25 mouse cellular contexts compared by ENCODE assay signal in genomic region chr4:59646020-59646696, GRCm38 (mm10). TPM values are rescaled to one million over a fixed set of nuclear protein-coding genes. Genes with fewer than 3 reads are reported as not detected.
DNase-seq lines count a peak whose midpoint lies in the region; ATAC-seq lines count a peak whose summit lies in the region.
"Had no signal": no experiment of that assay in that cellular context is flagged by ENCODE, and none has a peak within 500 bp of the region (broad histone marks: within the 10 kb centered on the region; RNA-seq: fewer than 3 reads in every experiment).

No protein-coding gene starts in this region.

- peak; percentile 79 for ATAC-seq in intestine, embryonic 16.5 days
- ATAC-seq in liver, embryonic 15.5 days (ENCODE audit: insufficient read depth), result peak; percentile 90
- ATAC-seq: CD4-positive, CD25-positive, alpha-beta regulatory T cell, adult 4 months; forebrain, embryonic 14.5 days; inflammation-experienced regulatory T-cells, adult 6 months had no signal

- 51% methylated on average over 10 of the region's 10 CpGs for WGBS in heart, embryonic 10.5 days
- 78% methylated on average over 10 of the region's 10 CpGs for WGBS in intestine, embryonic 16.5 days
- 18% methylated on average over 10 of the region's 10 CpGs for WGBS in liver, embryonic 15.5 days (ENCODE audit: insufficient replicate concordance)

- peaks cover 34% of the 10 kb centered on the region for H3K4me1 ChIP-seq in heart, embryonic 10.5 days
- 0 out of 2 replicates have a peak, but pooled peaks cover 3% of the 10 kb centered on the region for H3K4me1 ChIP-seq in intestine, embryonic 16.5 days (ENCODE audit: control insufficient read depth, insufficient read depth, low read length)
- peaks cover 76% of the 10 kb centered on the region for H3K4me1 ChIP-seq in liver, embryonic 15.5 days (replicated peaks)

- intact Hi-C loops in heart, postnatal 36 days (cut with DNase I), result no loop called here

- H3K9me3 ChIP-seq in heart, embryonic 10.5 days, result no peaks in the 10 kb centered on the region
- no peaks in the 10 kb centered on the region for H3K9me3 ChIP-seq in intestine, embryonic 16.5 days (ENCODE audit: control insufficient read depth, low read length)
- no peaks in the 10 kb centered on the region for H3K9me3 ChIP-seq in liver, embryonic 15.5 days (replicated peaks)
- H3K9me3 ChIP-seq: embryonic facial prominence, embryonic 10.5 days; hindbrain, embryonic 12.5 days; limb, embryonic 12.5 days; lung, embryonic 15.5 days; midbrain, embryonic 12.5 days; neural tube, embryonic 12.5 days had no signal

- H3K36me3 ChIP-seq in heart, embryonic 10.5 days, result no peaks in the 10 kb centered on the region
- no peaks in the 10 kb centered on the region for H3K36me3 ChIP-seq in intestine, embryonic 16.5 days (ENCODE audit: control insufficient read depth, insufficient read depth, low read length)
- no peaks in the 10 kb centered on the region for H3K36me3 ChIP-seq in liver, embryonic 15.5 days (replicated peaks)
- H3K36me3 ChIP-seq: embryonic facial prominence, embryonic 10.5 days; hindbrain, embryonic 12.5 days; limb, embryonic 12.5 days; lung, embryonic 15.5 days; midbrain, embryonic 12.5 days; neural tube, embryonic 12.5 days had no signal

- no peak overlapping the region for H3K4me2 ChIP-seq in intestine, embryonic 16.5 days (ENCODE audit: low read depth, low read length)
- H3K4me2 ChIP-seq in liver, embryonic 15.5 days, result peak overlapping the region; percentile 58
- H3K4me2 ChIP-seq: heart, embryonic 11.5 days; hindbrain, embryonic 12.5 days; limb, embryonic 12.5 days; lung, embryonic 15.5 days; midbrain, embryonic 12.5 days; neural tube, embryonic 12.5 days had no signal

- no peaks in the 10 kb centered on the region for H3K27me3 ChIP-seq in heart, embryonic 10.5 days (ENCODE audit: insufficient read depth, poor library complexity, severe bottlenecking)
- no peaks in the 10 kb centered on the region for H3K27me3 ChIP-seq in intestine, embryonic 16.5 days (replicated peaks; ENCODE audit: control insufficient read depth, insufficient read depth, low read length)
- no peaks in the 10 kb centered on the region for H3K27me3 ChIP-seq in liver, embryonic 15.5 days
- H3K27me3 ChIP-seq: hindbrain, embryonic 12.5 days; limb, embryonic 12.5 days; lung, embryonic 15.5 days; midbrain, embryonic 12.5 days; neural tube, embryonic 12.5 days had no signal

- H3K27ac ChIP-seq in heart, embryonic 10.5 days, result no peak overlapping the region
- H3K27ac ChIP-seq in intestine, embryonic 16.5 days (ENCODE audit: low read length), result no peak overlapping the region
- peak overlapping the region; percentile 86 for H3K27ac ChIP-seq in liver, embryonic 15.5 days (replicated peaks)
- H3K27ac ChIP-seq: embryonic facial prominence, embryonic 10.5 days; hindbrain, embryonic 12.5 days; limb, embryonic 12.5 days; lung, embryonic 15.5 days; macrophage; midbrain, embryonic 12.5 days; neural tube, embryonic 12.5 days had no signal

- H3K4me3 ChIP-seq in heart, embryonic 10.5 days, result no peak overlapping the region
- H3K4me3 ChIP-seq in intestine, embryonic 16.5 days (ENCODE audit: low read length), result no peak overlapping the region
- peak overlapping the region; percentile 32 for H3K4me3 ChIP-seq in liver, embryonic 15.5 days (replicated peaks)
- H3K4me3 ChIP-seq: embryonic facial prominence, embryonic 10.5 days; hindbrain, embryonic 12.5 days; limb, embryonic 12.5 days; lung, embryonic 15.5 days; midbrain, embryonic 12.5 days; neural tube, embryonic 12.5 days had no signal

- peak; percentile 61 for DNase-seq in heart, embryonic 10.5 days (ENCODE audit: low spot score)
- DNase-seq in heart, postnatal 36 days, result no peak
- DNase-seq in spleen, postnatal 10 days (ENCODE audit: low spot score in 2 of 2), result no peak
- DNase-seq in urinary bladder, adult 18-20 months (ENCODE audit: low spot score in 2 of 2), result no peak
- no peak for DNase-seq in left cerebral cortex, adult 9 months (ENCODE audit: low spot score in 2 of 2)
- DNase-seq: adrenal gland, postnatal 14 days; cerebellum, adult 18-20 months; cerebellum, postnatal 36 days; gastrocnemius, postnatal 25 days; heart, postnatal 10 days; right cerebral cortex, adult 18-20 months; thymus, adult 18-20 months had no signal

- H3K9ac ChIP-seq in intestine, embryonic 16.5 days (ENCODE audit: low read depth, low read length), result no peak overlapping the region
- peak overlapping the region; percentile 35; the same call in 1 of the 2 replicates for H3K9ac ChIP-seq in liver, embryonic 15.5 days
- H3K9ac ChIP-seq: hindbrain, embryonic 12.5 days; limb, embryonic 12.5 days; lung, embryonic 15.5 days; midbrain, embryonic 12.5 days; neural tube, embryonic 12.5 days had no signal

RNA-seq across cellular contexts. Expression of gene E130308A19Rik, which starts 20.1 kb away (rescaled TPM):
- polyA plus RNA-seq in heart, embryonic 10.5 days (2016; fragmentation: Nextera tagmentation; extraction: Ambion mirVana), result 31.0 and 37.3 TPM in 2 replicates
- total RNA-seq in heart, postnatal 36 days (2021), result 1 to 10 TPM; 7.2 to 7.6 TPM
- 9.6 and 10.8 TPM in 2 replicates for polyA plus RNA-seq in intestine, embryonic 16.5 days (2015; fragmentation: Nextera tagmentation; extraction: Ambion mirVana)
- 9.8 and 9.9 TPM in 2 replicates for polyA plus RNA-seq in liver, embryonic 15.5 days (2015; fragmentation: Nextera tagmentation; extraction: Ambion mirVana)
